Mouse (Mus musculus): ENCODE results near the gene 2410004B18Rik. TPM values are rescaled to one million over a fixed set of nuclear protein-coding genes. Genes with fewer than 3 reads are reported as not detected.
A peak's percentile ranks its signal among the peaks of the same experiment; 100 is the strongest.

2410004B18Rik gene
- 44.3 and 47.9 TPM in 2 replicates for polyA plus RNA-seq (2012; rRNA removed)

- H3K27me3 ChIP-seq (ENCODE audit: control insufficient read depth, insufficient read depth, low read length), result no peaks in the 10 kb centered on the region
- DNase-seq, result peak; percentile 88 to 93
- 0 out of 2 replicates have a peak within 1 kb of the TSS, but pooled peaks have one; percentile 26 for H3K27ac ChIP-seq (ENCODE audit: insufficient read depth, low read length)
- TF ChIP-seq CTCF (IDR thresholded peaks at IDR 0.05; ENCODE audit: borderline replicate concordance, insufficient read depth, low read depth, low read length), result peak; percentile 79
- TF ChIP-seq POLR2A (IDR thresholded peaks at IDR 0.05; ENCODE audit: borderline replicate concordance, insufficient read depth, low read length), result peak; percentile 87
- H3K4me3 ChIP-seq (replicated peaks; ENCODE audit: insufficient read depth, low read depth, low read length), result peak within 1 kb of the TSS; percentile 65
- peaks cover 9% of the 10 kb centered on the region for H3K4me1 ChIP-seq (ENCODE audit: control insufficient read depth, insufficient read depth, low read length)
- 2% methylated on average over 70 of the region's 70 CpGs for WGBS
Measured at GRCm38 (mm10) chr3:145937505-145938404, at the start of gene 2410004B18Rik. Gene 2410004B18Rik (plus strand): TSS chr3:145938014.

- TF ChIP-seq POLR2A (IDR thresholded peaks at IDR 0.05; ENCODE audit: borderline replicate concordance, insufficient read depth, low read length), result no peak
- TF ChIP-seq CTCF (IDR thresholded peaks at IDR 0.05; ENCODE audit: borderline replicate concordance, insufficient read depth, low read depth, low read length), result no peak
- Histone ChIP-seq H3K27ac (ENCODE audit: insufficient read depth, low read length) (no peak overlapping the region), H3K27me3 (ENCODE audit: control insufficient read depth, insufficient read depth, low read length) (no peaks in the 10 kb centered on the region), H3K4me1 (ENCODE audit: control insufficient read depth, insufficient read depth, low read length) (no peaks in the 10 kb centered on the region), H3K4me3 (replicated peaks; ENCODE audit: insufficient read depth, low read depth, low read length) (no peak overlapping the region)
- peak in 1 of 2 experiments; percentile 35 for DNase-seq
- WGBS, result 49% methylated on average over 18 of the region's 18 CpGs
Measured at GRCm38 (mm10) chr3:145890346-145891132, 47.3 kb upstream of the 2410004B18Rik start.

GRCm38 (mm10) chr3:145892451-145892850, 45.4 kb upstream of the 2410004B18Rik start:
- DNase-seq, result no peak
- Histone ChIP-seq H3K4me3 (replicated peaks; ENCODE audit: insufficient read depth, low read depth, low read length) (no peak overlapping the region), H3K4me1 (ENCODE audit: control insufficient read depth, insufficient read depth, low read length) (no peaks in the 10 kb centered on the region), H3K27me3 (ENCODE audit: control insufficient read depth, insufficient read depth, low read length) (no peaks in the 10 kb centered on the region), H3K27ac (ENCODE audit: insufficient read depth, low read length) (no peak overlapping the region)
- TF ChIP-seq POLR2A (IDR thresholded peaks at IDR 0.05; ENCODE audit: borderline replicate concordance, insufficient read depth, low read length), result no peak
- no peak for TF ChIP-seq CTCF (IDR thresholded peaks at IDR 0.05; ENCODE audit: borderline replicate concordance, insufficient read depth, low read depth, low read length)
- WGBS, result 89% methylated on average over 3 of the region's 3 CpGs

DNA sequence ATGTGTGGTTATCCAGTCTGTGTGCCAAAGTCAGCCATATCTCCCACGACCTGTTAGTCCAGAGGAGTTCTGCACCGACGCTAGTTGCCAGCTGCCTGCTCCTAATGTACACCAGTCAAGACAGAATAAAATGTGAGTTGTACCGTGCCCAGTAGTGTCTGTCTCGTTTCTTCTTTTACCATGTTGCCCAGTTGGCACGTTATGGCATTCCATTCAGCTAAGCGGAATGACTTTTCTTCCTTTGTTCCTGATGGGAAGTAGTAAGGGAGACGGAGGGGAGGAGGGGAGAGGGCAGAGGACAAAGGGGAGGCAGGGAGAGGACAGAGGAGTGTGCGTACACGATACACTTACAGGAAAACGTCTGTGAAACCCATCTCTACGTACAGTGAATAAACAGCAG, 43.7 kb upstream of the 2410004B18Rik start:
- 27% methylated on average over 12 of the region's 12 CpGs for WGBS
- Histone ChIP-seq H3K4me3 (replicated peaks; ENCODE audit: insufficient read depth, low read depth, low read length) (no peak overlapping the region), H3K27me3 (ENCODE audit: control insufficient read depth, insufficient read depth, low read length) (no peaks in the 10 kb centered on the region), H3K27ac (ENCODE audit: insufficient read depth, low read length) (no peak overlapping the region), H3K4me1 (ENCODE audit: control insufficient read depth, insufficient read depth, low read length) (no peaks in the 10 kb centered on the region)
- TF ChIP-seq POLR2A (IDR thresholded peaks at IDR 0.05; ENCODE audit: borderline replicate concordance, insufficient read depth, low read length) (no peak), CTCF (IDR thresholded peaks at IDR 0.05; ENCODE audit: borderline replicate concordance, insufficient read depth, low read depth, low read length) (no peak)
- no peak for DNase-seq

DNA sequence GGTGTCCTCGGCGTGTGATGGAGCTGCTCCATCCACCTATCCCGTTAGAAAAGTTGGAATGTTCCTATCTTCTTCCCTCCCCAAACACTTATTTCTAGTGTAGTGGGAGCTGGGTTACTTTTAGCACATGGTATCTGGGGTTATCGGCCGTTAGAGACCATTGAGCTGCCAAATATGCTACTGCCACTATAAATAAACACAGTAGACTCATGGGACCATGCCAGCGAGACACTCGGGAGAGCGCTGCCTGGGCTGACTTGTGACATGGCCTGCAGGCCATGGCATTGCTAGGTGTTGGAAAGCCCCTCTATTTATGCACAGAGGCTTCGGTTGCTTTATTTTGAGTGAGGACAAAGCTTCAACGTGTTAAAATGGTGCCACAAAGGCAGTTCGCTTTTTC, 40.1 kb upstream of the 2410004B18Rik start:
- Histone ChIP-seq H3K4me1 (ENCODE audit: control insufficient read depth, insufficient read depth, low read length) (0 out of 2 replicates have a peak, but pooled peaks cover 5% of the 10 kb centered on the region), H3K27ac (ENCODE audit: insufficient read depth, low read length) (no peak overlapping the region), H3K4me3 (replicated peaks; ENCODE audit: insufficient read depth, low read depth, low read length) (no peak overlapping the region), H3K27me3 (ENCODE audit: control insufficient read depth, insufficient read depth, low read length) (no peaks in the 10 kb centered on the region)
- WGBS, result 61% methylated on average over 11 of the region's 11 CpGs
- TF ChIP-seq CTCF (IDR thresholded peaks at IDR 0.05; ENCODE audit: borderline replicate concordance, insufficient read depth, low read depth, low read length) (no peak), POLR2A (IDR thresholded peaks at IDR 0.05; ENCODE audit: borderline replicate concordance, insufficient read depth, low read length) (no peak)
- no peak for DNase-seq

DNA sequence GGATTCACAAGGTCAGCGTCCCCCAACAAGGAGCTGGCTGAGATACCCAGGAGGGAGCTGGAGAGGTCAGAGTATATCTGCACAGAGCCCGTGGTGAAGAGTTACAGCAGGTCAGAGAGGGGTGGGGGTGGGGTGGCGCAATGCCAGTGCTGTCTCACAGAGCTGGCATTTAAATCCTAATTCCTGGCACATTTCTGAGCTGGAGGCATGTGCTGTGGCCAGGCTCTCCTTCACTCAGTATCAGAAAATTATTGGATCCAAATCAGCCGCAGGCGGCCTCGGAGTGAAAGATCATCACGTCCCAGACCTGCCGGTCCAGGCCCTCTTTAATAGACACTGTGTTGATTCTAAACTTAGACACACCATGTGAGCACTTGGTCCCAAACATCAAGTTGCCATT, 38.0 kb upstream of the 2410004B18Rik start:
- Histone ChIP-seq H3K4me3 (replicated peaks; ENCODE audit: insufficient read depth, low read depth, low read length) (no peak overlapping the region), H3K27ac (ENCODE audit: insufficient read depth, low read length) (no peak overlapping the region), H3K4me1 (ENCODE audit: control insufficient read depth, insufficient read depth, low read length) (0 out of 2 replicates have a peak, but pooled peaks cover 5% of the 10 kb centered on the region), H3K27me3 (ENCODE audit: control insufficient read depth, insufficient read depth, low read length) (no peaks in the 10 kb centered on the region)
- no peak for TF ChIP-seq CTCF (IDR thresholded peaks at IDR 0.05; ENCODE audit: borderline replicate concordance, insufficient read depth, low read depth, low read length)
- TF ChIP-seq POLR2A (IDR thresholded peaks at IDR 0.05; ENCODE audit: borderline replicate concordance, insufficient read depth, low read length), result no peak
- DNase-seq, result no peak
- 10% methylated on average over 8 of the region's 8 CpGs for WGBS

- 0 out of 2 replicates have a peak, but pooled peaks cover 5% of the 10 kb centered on the region for H3K4me1 ChIP-seq (ENCODE audit: control insufficient read depth, insufficient read depth, low read length)
- TF ChIP-seq CTCF (IDR thresholded peaks at IDR 0.05; ENCODE audit: borderline replicate concordance, insufficient read depth, low read depth, low read length), result no peak
- TF ChIP-seq POLR2A (IDR thresholded peaks at IDR 0.05; ENCODE audit: borderline replicate concordance, insufficient read depth, low read length), result no peak
- DNase-seq, result no peak
- H3K4me3 ChIP-seq (replicated peaks; ENCODE audit: insufficient read depth, low read depth, low read length), result no peak overlapping the region
- 94% methylated on average over 8 of the region's 8 CpGs for WGBS
- H3K27ac ChIP-seq (ENCODE audit: insufficient read depth, low read length), result no peak overlapping the region
- no peaks in the 10 kb centered on the region for H3K27me3 ChIP-seq (ENCODE audit: control insufficient read depth, insufficient read depth, low read length)
Measured at GRCm38 (mm10) chr3:145903530-145903929, 34.3 kb upstream of the 2410004B18Rik start.
